In genomic region chr7:36786713-36787421, GRCm38 (mm10) we compare ENCODE assay signal across 28 mouse cellular contexts.
DNase-seq lines count a peak whose midpoint lies in the region; ATAC-seq and TF ChIP-seq lines count a peak whose summit lies in the region.
"Had no signal": no experiment of that assay in that cellular context is flagged by ENCODE, and none has a peak within 500 bp of the region (broad histone marks: within the 10 kb centered on the region; RNA-seq: fewer than 3 reads in every experiment).

No protein-coding gene starts in this region.

- peak overlapping the region; percentile 22; the same call in 1 of the 2 replicates for H3K4me2 ChIP-seq in kidney, embryonic 16.5 days (replicated peaks; ENCODE audit: low read depth, low read length)
- peak overlapping the region; percentile 18 for H3K4me2 ChIP-seq in lung, embryonic 16.5 days (ENCODE audit: low read depth, low read length)
- H3K4me2 ChIP-seq in intestine, postnatal 0 days (replicated peaks; ENCODE audit: low read depth) = 0 out of 2 replicates have a peak overlapping the region, but pooled peaks have one; percentile 0
- H3K4me2 ChIP-seq: forebrain, embryonic 12.5 days; heart, embryonic 11.5 days; hindbrain, embryonic 12.5 days; limb, embryonic 12.5 days; liver, embryonic 15.5 days; midbrain, embryonic 12.5 days; neural tube, embryonic 12.5 days had no signal

- ATAC-seq in kidney, embryonic 16.5 days (ENCODE audit: low FRiP score, low TSS enrichment) = peak; percentile 73
- peak; percentile 77 for ATAC-seq in lung, embryonic 16.5 days (ENCODE audit: low read depth)
- ATAC-seq in intestine, postnatal 0 days = no peak
- ATAC-seq in activated CD4-positive, CD25-positive, alpha-beta regulatory T cell, adult 4 months = no peak
- ATAC-seq: CD4-positive, CD25-positive, alpha-beta regulatory T cell, adult 4 months had no signal

- peak overlapping the region; percentile 81 for H3K27ac ChIP-seq in kidney, embryonic 16.5 days (ENCODE audit: low read length)
- H3K27ac ChIP-seq in lung, embryonic 16.5 days (ENCODE audit: low read length) = peak overlapping the region; percentile 45; the same call in 1 of the 2 replicates
- no peak overlapping the region for H3K27ac ChIP-seq in intestine, postnatal 0 days (ENCODE audit: low read depth, low read length)
- H3K27ac ChIP-seq: forebrain, embryonic 12.5 days; hindbrain, embryonic 12.5 days; layer of hippocampus, adult 2 months; left cerebral cortex, adult 2 months; limb, embryonic 12.5 days; liver, embryonic 15.5 days; midbrain, embryonic 12.5 days; neural tube, embryonic 12.5 days had no signal

- WGBS in kidney, embryonic 16.5 days = 46% methylated on average over 10 of the region's 10 CpGs
- 29% methylated on average over 10 of the region's 10 CpGs for WGBS in lung, embryonic 16.5 days
- WGBS in intestine, postnatal 0 days = 49% methylated on average over 10 of the region's 10 CpGs

- H3K27me3 ChIP-seq in kidney, embryonic 16.5 days (ENCODE audit: insufficient read depth, low read length) = no peaks in the 10 kb centered on the region
- no peaks in the 10 kb centered on the region for H3K27me3 ChIP-seq in lung, embryonic 16.5 days (ENCODE audit: control insufficient read depth, insufficient read depth, low read depth, low read length)
- no peaks in the 10 kb centered on the region for H3K27me3 ChIP-seq in intestine, postnatal 0 days (replicated peaks; ENCODE audit: control insufficient read depth, insufficient read depth, low read length)
- H3K27me3 ChIP-seq: forebrain, embryonic 12.5 days; hindbrain, embryonic 12.5 days; limb, embryonic 12.5 days; liver, embryonic 15.5 days; megakaryocyte, embryonic 14.5 days; midbrain, embryonic 12.5 days; neural tube, embryonic 12.5 days had no signal

- no peak for TF ChIP-seq CTCF in intestine, postnatal 0 days (IDR thresholded peaks at IDR 0.05; ENCODE audit: low read depth)

- H3K36me3 ChIP-seq in kidney, embryonic 16.5 days (ENCODE audit: insufficient read depth, low read length) = no peaks in the 10 kb centered on the region
- no peaks in the 10 kb centered on the region for H3K36me3 ChIP-seq in lung, embryonic 16.5 days (ENCODE audit: control insufficient read depth, insufficient read depth, low read length)
- no peaks in the 10 kb centered on the region for H3K36me3 ChIP-seq in intestine, postnatal 0 days (ENCODE audit: control insufficient read depth, insufficient read depth)
- H3K36me3 ChIP-seq: forebrain, embryonic 12.5 days; hindbrain, embryonic 12.5 days; limb, embryonic 12.5 days; liver, embryonic 15.5 days; midbrain, embryonic 12.5 days; neural tube, embryonic 12.5 days had no signal

- peaks cover 12% of the 10 kb centered on the region for H3K4me1 ChIP-seq in kidney, embryonic 16.5 days (ENCODE audit: insufficient read depth, low read length)
- H3K4me1 ChIP-seq in lung, embryonic 16.5 days (replicated peaks; ENCODE audit: control insufficient read depth, insufficient read depth, low read length) = peaks cover 11% of the 10 kb centered on the region
- no peaks in the 10 kb centered on the region for H3K4me1 ChIP-seq in intestine, postnatal 0 days (replicated peaks; ENCODE audit: control insufficient read depth, insufficient read depth, low read length)
- H3K4me1 ChIP-seq: forebrain, embryonic 12.5 days; limb, embryonic 12.5 days; liver, embryonic 15.5 days; megakaryocyte, embryonic 14.5 days; neural tube, embryonic 12.5 days had no signal

- no peak overlapping the region for H3K4me3 ChIP-seq in kidney, embryonic 16.5 days (ENCODE audit: low read length)
- H3K4me3 ChIP-seq in lung, embryonic 16.5 days (ENCODE audit: low read length) = no peak overlapping the region
- H3K4me3 ChIP-seq in intestine, postnatal 0 days (ENCODE audit: low read depth, low read length) = no peak overlapping the region
- H3K4me3 ChIP-seq: erythroblast, embryonic 14.5 days; forebrain, embryonic 12.5 days; hindbrain, embryonic 12.5 days; layer of hippocampus, adult 2 months; left cerebral cortex, adult 2 months; limb, embryonic 12.5 days; liver, embryonic 15.5 days; megakaryocyte, embryonic 14.5 days; midbrain, embryonic 12.5 days; myocyte; neural tube, embryonic 12.5 days had no signal

- no peak for DNase-seq in kidney, adult 11 months
- DNase-seq in lung, adult 18-20 months = no peak
- DNase-seq in embryo, embryonic 10.5 days (ENCODE audit: low spot score) = no peak
- DNase-seq: adrenal gland, postnatal 36 days; cerebellum, adult 18-20 months; gastrocnemius, postnatal 14 days; heart, postnatal 36 days; kidney, postnatal 10 days; lung, postnatal 4 days; right cerebral cortex, adult 18-20 months; spleen, adult 18-20 months had no signal

- no peak overlapping the region for H3K9ac ChIP-seq in kidney, embryonic 16.5 days (replicated peaks; ENCODE audit: low read length)
- H3K9ac ChIP-seq in lung, embryonic 16.5 days (ENCODE audit: low read length) = no peak overlapping the region
- H3K9ac ChIP-seq in intestine, postnatal 0 days (ENCODE audit: low read depth, low read length) = no peak overlapping the region
- H3K9ac ChIP-seq: forebrain, embryonic 12.5 days; hindbrain, embryonic 12.5 days; limb, embryonic 12.5 days; liver, embryonic 15.5 days; midbrain, embryonic 12.5 days; neural tube, embryonic 12.5 days had no signal

- no peaks in the 10 kb centered on the region for H3K9me3 ChIP-seq in kidney, embryonic 16.5 days (ENCODE audit: low read length)
- H3K9me3 ChIP-seq in lung, embryonic 16.5 days (ENCODE audit: control insufficient read depth, low read length) = no peaks in the 10 kb centered on the region
- H3K9me3 ChIP-seq in intestine, postnatal 0 days (ENCODE audit: control insufficient read depth) = no peaks in the 10 kb centered on the region
- H3K9me3 ChIP-seq: forebrain, embryonic 12.5 days; hindbrain, embryonic 12.5 days; limb, embryonic 12.5 days; liver, embryonic 15.5 days; midbrain, embryonic 12.5 days; neural tube, embryonic 12.5 days had no signal

Comparison
In these comparisons a context has a peak if more than half of its experiments do, and no peak if none do; other contexts are left out.
1. ATAC-seq: peak in kidney, embryonic 16.5 days (single experiment) and lung, embryonic 16.5 days (single experiment); none in intestine, postnatal 0 days (single experiment) and activated CD4-positive, CD25-positive, alpha-beta regulatory T cell, adult 4 months (single experiment).
2. Peak in every context shown above with its lines, with median percentiles within 50 percentile points of each other: H3K4me2 ChIP-seq.